Mouse (Mus musculus): ENCODE results near the gene Mob3a.
A peak's percentile ranks its signal among the peaks of the same experiment; 100 is the strongest.

Gene Mob3a

GRCm38 (mm10) chr10:80700038-80700504 lies 1.7 kb downstream of the Mob3a start:
- no peak for DNase-seq (ENCODE audit: low read depth, low spot score)

- DNase-seq (ENCODE audit: low read depth, low spot score) = no peak
Observed at GRCm38 (mm10) chr10:80698605-80699004, 3.2 kb downstream of the Mob3a start.

GRCm38 (mm10) chr10:80697812-80698211 lies 4.0 kb downstream of the Mob3a start:
- no peak for DNase-seq (ENCODE audit: low read depth, low spot score)

- no peak for DNase-seq (ENCODE audit: low read depth, low spot score)
Observed at GRCm38 (mm10) chr10:80697393-80697787, 4.4 kb downstream of the Mob3a start.

- no peak for DNase-seq (ENCODE audit: low read depth, low spot score)
Observed at GRCm38 (mm10) chr10:80696502-80697392, 5.0 kb downstream of the Mob3a start.

GRCm38 (mm10) chr10:80695801-80696501 lies 5.8 kb downstream of the Mob3a start:
- DNase-seq (ENCODE audit: low read depth, low spot score) = no peak

- DNase-seq (ENCODE audit: low read depth, low spot score) = no peak
Observed at GRCm38 (mm10) chr10:80695186-80695585, 6.6 kb downstream of the Mob3a start.

- DNase-seq (ENCODE audit: low read depth, low spot score) = no peak
Observed at GRCm38 (mm10) chr10:80694159-80694938, 7.4 kb downstream of the Mob3a start.

GRCm38 (mm10) chr10:80693401-80694045 lies 8.3 kb downstream of the Mob3a start:
- DNase-seq (ENCODE audit: low read depth, low spot score) = no peak

- DNase-seq (ENCODE audit: low read depth, low spot score) = no peak
Observed at GRCm38 (mm10) chr10:80692249-80693165, 9.3 kb downstream of the Mob3a start.

GRCm38 (mm10) chr10:80687850-80688249 lies 13.9 kb downstream of the Mob3a start:
- peak; percentile 68 for DNase-seq (ENCODE audit: low read depth, low spot score)

- DNase-seq (ENCODE audit: low read depth, low spot score) = no peak
Observed at GRCm38 (mm10) chr10:80686617-80687016, 15.2 kb downstream of the Mob3a start.

- no peak for DNase-seq (ENCODE audit: low read depth, low spot score)
Observed at GRCm38 (mm10) chr10:80684984-80685383, 16.8 kb downstream of the Mob3a start.

GRCm38 (mm10) chr10:80684214-80684613 lies 17.6 kb downstream of the Mob3a start:
- peak; percentile 46 for DNase-seq (ENCODE audit: low read depth, low spot score)

- DNase-seq (ENCODE audit: low read depth, low spot score) = no peak
Observed at GRCm38 (mm10) chr10:80683647-80684046, 18.1 kb downstream of the Mob3a start.

GRCm38 (mm10) chr10:80682003-80682402 lies 19.8 kb downstream of the Mob3a start:
- DNase-seq (ENCODE audit: low read depth, low spot score) = no peak

GRCm38 (mm10) chr10:80680260-80680696 lies 21.5 kb downstream of the Mob3a start:
- no peak for DNase-seq (ENCODE audit: low read depth, low spot score)

GRCm38 (mm10) chr10:80679556-80680259 lies 22.1 kb downstream of the Mob3a start:
- DNase-seq (ENCODE audit: low read depth, low spot score) = no peak

- no peak for DNase-seq (ENCODE audit: low read depth, low spot score)
Observed at GRCm38 (mm10) chr10:80678601-80679377, 23.0 kb downstream of the Mob3a start.

Measured in retina, postnatal 7 days (tissue).